Mouse (Mus musculus): ENCODE results near the gene Pitpnc1. TPM values are rescaled to one million over a fixed set of nuclear protein-coding genes. Genes with fewer than 3 reads are reported as not detected.

The Pitpnc1 gene
- polyA plus RNA-seq, 1 experiment from 2014 or later: 9.1 TPM

DNA sequence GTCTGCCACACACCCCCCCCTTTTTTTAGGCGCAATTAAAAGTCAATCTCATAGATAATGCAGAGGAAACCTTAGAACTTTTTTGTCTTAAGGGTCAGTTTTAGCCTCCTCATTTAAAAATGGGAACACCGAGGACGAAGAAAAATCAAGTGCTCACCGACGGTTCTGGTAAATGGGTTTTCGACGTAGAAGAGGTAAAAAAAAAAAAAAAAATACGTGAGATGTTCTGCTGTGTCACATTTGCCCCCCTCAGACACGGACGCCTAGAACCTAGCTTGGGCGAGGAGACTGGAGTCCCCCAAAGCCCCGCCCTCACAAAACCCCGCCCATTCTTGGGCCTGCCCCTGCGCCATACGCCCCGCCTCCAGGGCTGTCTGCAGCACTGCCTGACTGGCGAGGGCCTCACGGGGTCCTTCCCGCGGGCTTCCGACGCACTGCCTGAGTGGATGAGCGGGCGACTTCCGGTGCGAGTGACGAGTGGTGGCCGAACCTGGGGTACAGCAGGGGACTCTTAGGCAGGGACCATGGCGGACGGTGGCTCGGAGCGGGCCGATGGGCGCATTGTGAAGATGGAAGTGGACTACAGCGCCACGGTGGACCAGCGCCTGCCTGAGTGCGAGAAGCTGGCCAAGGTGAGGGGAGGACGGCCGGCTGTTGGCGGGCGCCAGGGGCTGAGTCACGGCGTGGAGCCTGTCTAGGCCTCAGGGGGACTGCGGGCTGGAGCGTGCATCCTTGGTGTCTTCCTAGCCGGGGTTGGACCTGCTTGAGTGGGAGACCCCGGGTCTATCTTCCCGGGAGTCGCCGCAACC, 8.8 kb upstream of the Pitpnc1 start, which contains the start of gene Psmd12:
Psmd12 (plus strand) TSS at position 432 of the 809 bp plus-strand sequence.
- ATAC-seq (peak; percentile 99), DNase-seq (peak; percentile 100)
- Histone ChIP-seq H3K4me3 (ENCODE audit: low read depth, low read length) (peak within 1 kb of the TSS; percentile 92), H3K9ac (replicated peaks) (peak within 1 kb of the TSS; percentile 91), H3K27ac (ENCODE audit: low read depth) (peak within 1 kb of the TSS; percentile 82), H3K4me2 (ENCODE audit: low read depth, low read length) (peak within 1 kb of the TSS; percentile 87), H3K27me3 (ENCODE audit: insufficient read depth, low read length) (no peaks in the 10 kb centered on the region), H3K9me3 (ENCODE audit: low read length) (no peaks in the 10 kb centered on the region), H3K4me1 (ENCODE audit: insufficient read depth) (peaks cover 21% of the 10 kb centered on the region), H3K36me3 (replicated peaks; ENCODE audit: insufficient read depth, low read length) (no peaks in the 10 kb centered on the region)
- under 1% methylated on average over 51 of the region's 51 CpGs for WGBS (ENCODE audit: insufficient replicate concordance)
- no peak for TF ChIP-seq CTCF (IDR thresholded peaks at IDR 0.05; ENCODE audit: low read depth)
- peak; percentile 77; the same call in 1 of the 2 replicates for TF ChIP-seq EP300 (IDR thresholded peaks at IDR 0.05; ENCODE audit: low read depth)

DNA sequence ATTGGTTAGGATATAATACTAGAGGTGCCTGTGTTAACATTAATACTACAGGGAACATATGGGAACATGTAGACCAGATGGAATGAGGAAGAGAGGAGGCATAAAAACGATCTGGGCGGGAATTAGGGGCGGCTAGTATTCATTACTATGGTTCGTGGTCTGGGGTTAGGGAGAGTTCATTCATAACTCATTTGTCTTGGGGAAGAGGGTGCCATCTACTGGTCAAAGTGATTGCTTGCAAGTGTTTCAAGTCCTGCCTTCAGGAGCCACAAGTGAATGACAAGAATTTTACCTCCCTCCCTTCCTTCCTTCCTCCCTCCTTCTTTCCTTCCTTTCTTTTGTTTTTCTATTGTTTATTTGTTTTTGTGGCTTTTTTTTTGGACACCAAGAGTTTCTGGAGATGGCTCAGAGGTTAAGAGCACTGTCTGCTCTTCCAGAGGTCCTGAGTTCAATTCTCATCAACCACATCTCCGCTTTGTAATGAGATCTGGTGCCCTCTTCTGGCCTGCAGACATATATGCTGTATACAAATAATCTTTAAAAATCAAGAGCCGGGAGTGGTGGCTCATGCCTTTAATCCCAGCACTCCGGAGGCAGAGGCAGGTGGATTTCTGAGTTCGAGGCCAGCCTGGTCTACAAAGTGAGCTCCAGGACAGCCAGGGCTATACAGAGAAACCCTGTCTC, 2.8 kb upstream of the Pitpnc1 start:
- Histone ChIP-seq H3K27me3 (ENCODE audit: insufficient read depth, low read length) (no peaks in the 10 kb centered on the region), H3K9ac (replicated peaks) (no peak overlapping the region), H3K4me1 (ENCODE audit: insufficient read depth) (peaks cover 11% of the 10 kb centered on the region), H3K4me2 (ENCODE audit: low read depth, low read length) (peak overlapping the region; percentile 42; the same call in 1 of the 2 replicates), H3K36me3 (replicated peaks; ENCODE audit: insufficient read depth, low read length) (no peaks in the 10 kb centered on the region), H3K4me3 (ENCODE audit: low read depth, low read length) (no peak overlapping the region), H3K9me3 (ENCODE audit: low read length) (no peaks in the 10 kb centered on the region), H3K27ac (ENCODE audit: low read depth) (no peak overlapping the region)
- WGBS (ENCODE audit: insufficient replicate concordance): 19% methylated on average over 8 of the region's 8 CpGs
- DNase-seq (peak; percentile 62), ATAC-seq (no peak)
- peak; percentile 92 for TF ChIP-seq CTCF (IDR thresholded peaks at IDR 0.05; ENCODE audit: low read depth)
- no peak for TF ChIP-seq EP300 (IDR thresholded peaks at IDR 0.05; ENCODE audit: low read depth)

DNA sequence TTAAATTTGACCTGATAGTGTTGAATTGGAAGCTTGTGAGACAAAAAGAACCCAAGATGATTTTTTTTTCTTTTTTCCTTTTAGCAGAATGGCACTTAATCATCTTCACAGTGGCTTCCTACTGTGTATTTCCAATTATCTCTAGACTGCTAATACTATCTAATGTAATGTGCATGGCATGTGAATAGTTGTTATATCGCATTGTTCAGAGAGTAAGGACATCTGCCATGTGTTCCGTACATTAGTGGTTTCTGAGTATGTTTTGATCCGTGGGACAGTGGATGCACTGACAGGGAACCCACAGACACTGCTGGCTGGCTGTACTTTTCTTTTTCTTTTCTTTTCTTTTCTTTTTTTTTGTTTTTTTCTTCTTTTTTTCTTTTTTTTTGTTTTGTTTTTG, 1.8 kb upstream of the Pitpnc1 start:
- 86% methylated on average over 3 of the region's 3 CpGs for WGBS (ENCODE audit: insufficient replicate concordance)
- no peak for DNase-seq
- no peaks in the 10 kb centered on the region for H3K36me3 ChIP-seq (replicated peaks; ENCODE audit: insufficient read depth, low read length)

DNA sequence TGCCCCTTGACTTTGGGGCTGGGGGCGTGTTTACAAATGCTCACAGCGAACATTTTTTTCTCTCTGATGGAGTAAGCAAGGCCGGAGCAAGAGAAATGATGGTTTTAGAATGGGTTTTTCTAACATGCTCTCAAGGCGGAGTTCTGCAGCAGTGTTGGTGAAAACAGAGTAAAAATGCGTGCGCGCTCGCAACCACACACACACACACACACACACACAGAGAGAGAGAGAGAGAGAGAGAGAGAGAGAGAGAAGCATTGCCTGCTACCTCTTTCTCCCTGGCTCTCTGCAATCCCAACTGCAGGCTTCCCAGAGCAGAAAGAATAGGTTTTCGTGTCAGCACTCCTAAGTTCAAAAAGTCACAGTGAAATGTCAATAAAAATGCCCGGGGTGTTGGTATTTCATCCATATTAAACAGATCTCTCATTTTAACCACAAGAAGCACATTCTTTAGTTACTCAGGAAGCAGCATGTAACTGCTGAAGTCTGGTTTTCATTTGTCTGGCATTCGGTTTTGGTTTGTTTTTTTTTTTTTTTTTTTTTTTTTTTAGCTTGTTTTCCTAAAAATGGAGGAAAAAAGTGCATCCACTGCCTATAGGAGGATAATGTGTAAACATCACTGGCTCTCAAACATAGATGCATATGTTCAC, 697 bp upstream of the Pitpnc1 start:
- DNase-seq: no peak

More for the DNA sequence above, 1.8 kb upstream of the Pitpnc1 start:
- Histone ChIP-seq H3K9ac (replicated peaks) (no peak overlapping the region), H3K4me1 (ENCODE audit: insufficient read depth) (peaks cover 16% of the 10 kb centered on the region), H3K27ac (ENCODE audit: low read depth) (no peak overlapping the region), H3K27me3 (ENCODE audit: insufficient read depth, low read length) (no peaks in the 10 kb centered on the region), H3K4me3 (ENCODE audit: low read depth, low read length) (no peak overlapping the region), H3K4me2 (ENCODE audit: low read depth, low read length) (no peak overlapping the region), H3K9me3 (ENCODE audit: low read length) (no peaks in the 10 kb centered on the region)
- no peak for TF ChIP-seq CTCF (IDR thresholded peaks at IDR 0.05; ENCODE audit: low read depth)
- TF ChIP-seq EP300 (IDR thresholded peaks at IDR 0.05; ENCODE audit: low read depth): no peak
- ATAC-seq: no peak

DNA sequence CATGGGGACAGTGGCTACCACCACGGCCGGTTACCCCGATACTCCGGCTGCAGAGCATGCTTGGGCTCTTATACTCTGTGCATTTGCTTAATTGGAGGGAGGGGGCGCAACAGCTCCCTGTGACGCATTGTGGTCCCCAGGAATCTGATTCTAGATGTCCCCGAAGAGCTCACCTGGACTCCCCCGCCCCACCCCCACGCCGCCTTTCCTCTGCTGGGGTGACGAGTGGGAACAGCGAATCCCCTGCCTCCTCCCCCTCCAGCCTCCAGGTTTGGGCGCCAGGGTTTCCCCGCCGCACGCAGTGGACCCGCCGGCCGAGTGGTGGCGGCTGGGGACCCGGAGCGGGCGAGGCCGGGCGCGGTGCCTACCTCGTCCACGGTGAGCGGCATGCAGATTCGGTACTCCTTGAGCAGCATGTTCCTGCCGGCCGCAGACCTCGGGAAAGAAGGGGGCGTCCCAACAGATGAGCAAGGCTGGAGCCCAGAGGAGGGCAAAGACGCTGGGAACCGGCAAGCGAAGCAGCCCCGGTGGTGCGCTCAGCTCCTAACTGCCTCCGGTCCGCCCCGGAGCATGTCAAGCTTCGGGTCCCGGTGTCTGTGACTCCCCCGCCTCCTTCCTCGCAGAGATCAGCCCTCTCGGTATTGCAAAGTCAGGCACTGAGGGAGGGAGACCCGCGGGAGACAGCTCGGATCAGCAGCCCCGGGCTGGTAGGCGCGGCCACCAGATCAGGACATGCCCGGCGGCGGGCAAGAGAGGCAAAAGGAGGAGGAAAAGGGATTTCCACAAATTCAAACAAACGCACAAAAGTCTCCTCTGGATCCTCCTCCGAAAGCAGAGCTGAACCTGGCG, 752 bp downstream of the Pitpnc1 start:
- Histone ChIP-seq H3K27me3 (ENCODE audit: insufficient read depth, low read length) (no peaks in the 10 kb centered on the region), H3K27ac (ENCODE audit: low read depth) (peak overlapping the region; percentile 96), H3K9ac (replicated peaks) (peak overlapping the region; percentile 90), H3K4me1 (ENCODE audit: insufficient read depth) (peaks cover 31% of the 10 kb centered on the region), H3K36me3 (replicated peaks; ENCODE audit: insufficient read depth, low read length) (no peaks in the 10 kb centered on the region), H3K4me3 (ENCODE audit: low read depth, low read length) (peak overlapping the region; percentile 89), H3K9me3 (ENCODE audit: low read length) (no peaks in the 10 kb centered on the region), H3K4me2 (ENCODE audit: low read depth, low read length) (peak overlapping the region; percentile 86)
- ATAC-seq (peak; percentile 44), DNase-seq (peak; percentile 81)
- TF ChIP-seq CTCF (IDR thresholded peaks at IDR 0.05; ENCODE audit: low read depth) (peak; percentile 19), EP300 (IDR thresholded peaks at IDR 0.05; ENCODE audit: low read depth) (no peak)
- 0% methylated on average over 56 of the region's 59 CpGs for WGBS (ENCODE audit: insufficient replicate concordance)

More for the DNA sequence above, 697 bp upstream of the Pitpnc1 start:
- Histone ChIP-seq H3K27ac (ENCODE audit: low read depth) (peak overlapping the region; percentile 96), H3K36me3 (replicated peaks; ENCODE audit: insufficient read depth, low read length) (no peaks in the 10 kb centered on the region), H3K4me2 (ENCODE audit: low read depth, low read length) (peak overlapping the region; percentile 86), H3K9ac (replicated peaks) (peak overlapping the region; percentile 90), H3K9me3 (ENCODE audit: low read length) (no peaks in the 10 kb centered on the region), H3K27me3 (ENCODE audit: insufficient read depth, low read length) (no peaks in the 10 kb centered on the region), H3K4me3 (ENCODE audit: low read depth, low read length) (peak overlapping the region; percentile 89), H3K4me1 (ENCODE audit: insufficient read depth) (peaks cover 24% of the 10 kb centered on the region)
- no peak for ATAC-seq
- TF ChIP-seq EP300 (IDR thresholded peaks at IDR 0.05; ENCODE audit: low read depth) (no peak), CTCF (IDR thresholded peaks at IDR 0.05; ENCODE audit: low read depth) (no peak)
- 3% methylated on average over 11 of the region's 11 CpGs for WGBS (ENCODE audit: insufficient replicate concordance)
